Mouse (Mus musculus) adrenal gland, postnatal 4 days (tissue): Measurements from ENCODE around the gene Foxj3. TPM values are rescaled to one million over a fixed set of nuclear protein-coding genes. Genes with fewer than 3 reads are reported as not detected.
"Not testable (repeated sequence)": the region's sequence is repeated elsewhere in the genome, so short reads cannot be mapped to it uniquely, and the experiment has no call there.

Source experiments
- DNase-seq, 2 experiments: peaks; one replicate each; pipeline ENCODE4 v3.0.0; 2021 to 2022; ENCODE audit warnings: low spot score in 2 of 2, mixed read lengths in 2 of 2
- long read RNA-seq, 2 experiments: library from polyadenylated mRNA; stranded (forward); transcript quantifications; one replicate each; pipeline ENCODE4 v2.0.0; 2021
- total RNA-seq, 2 experiments: library from RNA; stranded (reverse); gene quantifications; 2 replicates each; pipeline ENCODE4 v1.2.3; 2021

Foxj3 gene
- 10 to 100 TPM; 51.2 to 58.2 TPM for total RNA-seq
- long read RNA-seq, experiment 1, full-length matches to known transcripts: 3 of 5 reads
- long read RNA-seq, experiment 1, partial matches to known transcripts: 0 of 5 reads
- long read RNA-seq, experiment 1, other reads (novel, unspliced or antisense): 2 of 5 reads
- long read RNA-seq, experiment 2, full-length matches to known transcripts: 2 of 16 reads
- long read RNA-seq, experiment 2, partial matches to known transcripts: 12 of 16 reads
- long read RNA-seq, experiment 2, other reads (novel, unspliced or antisense): 2 of 16 reads

DNA sequence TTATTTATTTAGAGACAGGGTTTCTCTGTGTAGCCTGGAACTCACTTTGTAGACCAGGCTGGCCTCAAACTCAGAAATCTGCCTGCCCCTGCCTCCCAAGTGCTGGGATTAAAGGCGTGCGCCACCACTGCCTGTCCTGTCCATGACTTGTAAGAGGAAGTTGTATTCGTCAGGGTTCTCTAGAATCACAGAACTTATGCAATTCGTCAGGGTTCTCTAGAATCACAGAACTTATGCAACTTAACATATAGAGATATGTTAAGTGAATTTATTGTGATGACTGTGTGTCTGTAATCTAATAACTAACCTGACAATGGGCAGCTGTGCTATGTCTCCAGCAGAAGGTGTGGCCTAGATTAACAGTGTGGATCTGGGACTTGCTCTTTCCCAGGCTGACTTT lies at the start of gene Foxj3:
Gene Foxj3, plus strand, starts transcription at position 390 of the 400 bp plus-strand sequence.
- DNase-seq: not testable (repeated sequence)

DNA sequence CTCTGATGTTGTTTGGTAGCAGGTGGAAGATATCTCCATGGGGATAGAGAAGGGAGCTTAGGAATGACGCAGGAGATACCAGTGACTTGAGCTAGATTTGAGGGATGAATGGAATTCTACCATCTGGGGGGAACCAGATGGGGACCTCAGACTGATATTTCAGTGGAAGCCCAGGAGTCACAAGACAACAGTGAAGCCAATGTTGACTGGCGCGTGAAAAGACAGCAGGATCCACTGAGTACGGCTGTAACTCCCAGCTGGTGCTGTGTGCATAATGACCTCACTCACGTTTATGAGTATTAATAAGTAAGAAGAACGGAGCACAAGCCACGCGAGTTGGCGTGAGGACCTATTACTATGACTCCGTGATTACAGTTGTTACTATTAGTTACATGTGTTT lies 47.1 kb upstream of the Foxj3 start:
- DNase-seq: no peak

- no peak for DNase-seq
These were observed 46.0 kb upstream of the Foxj3 start for GRCm38 (mm10) chr4:119490806-119491205.

DNA sequence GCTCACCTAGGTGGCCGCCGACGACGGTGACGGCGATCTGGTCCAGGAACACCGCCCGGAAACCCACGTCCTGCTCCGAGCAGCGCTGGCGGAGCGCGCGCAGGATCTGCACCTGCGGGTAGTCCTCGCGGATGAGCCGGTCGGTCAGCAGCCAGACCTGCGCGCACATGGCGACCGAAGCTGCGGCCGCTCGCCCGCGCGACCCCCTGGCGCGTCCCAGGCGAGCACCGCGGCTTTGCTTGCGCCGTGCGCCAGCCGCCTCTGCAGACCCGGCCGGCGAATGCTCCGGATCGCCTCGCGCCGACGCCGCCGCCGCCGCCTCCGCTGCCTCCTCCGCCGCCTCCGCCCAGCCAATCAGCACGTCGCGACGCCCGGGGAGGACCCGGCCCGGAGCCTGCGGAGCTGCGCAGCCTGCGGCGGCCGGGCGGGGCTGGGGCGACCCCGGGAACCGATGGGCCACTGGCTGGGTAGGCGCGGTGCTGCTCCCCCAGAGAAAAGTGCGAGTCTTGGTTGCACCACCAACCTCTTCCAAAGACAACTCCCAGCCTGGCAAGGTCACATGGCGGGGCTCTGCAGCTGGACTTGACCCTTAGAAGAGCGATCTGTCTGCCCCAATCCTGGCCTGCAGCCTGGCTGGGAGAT lies 44.4 kb upstream of the Foxj3 start, which contains the start of gene Rimkla:
Gene Rimkla, minus strand, starts transcription at position 338 of the 642 bp plus-strand sequence.
- DNase-seq: peak; percentile 7 to 31

DNA sequence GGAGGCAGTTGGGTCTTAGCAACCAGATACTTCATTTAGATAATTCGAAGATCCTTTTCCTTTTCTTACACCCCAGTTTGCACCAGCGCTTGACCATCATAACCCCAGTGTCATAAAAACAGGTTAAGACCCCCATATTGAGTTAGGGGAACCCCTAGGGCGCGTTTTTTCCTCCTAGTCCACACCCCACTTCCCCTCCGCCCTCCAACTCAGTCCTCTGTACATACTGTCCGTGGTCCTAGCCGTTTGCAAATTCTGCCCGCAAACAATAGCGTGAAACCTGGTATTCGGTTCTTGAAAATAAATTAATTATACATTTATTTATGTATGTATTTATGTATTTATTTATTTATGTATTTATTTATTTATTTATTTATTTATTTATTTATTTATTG lies 43.9 kb upstream of the Foxj3 start:
- no peak for DNase-seq

DNA sequence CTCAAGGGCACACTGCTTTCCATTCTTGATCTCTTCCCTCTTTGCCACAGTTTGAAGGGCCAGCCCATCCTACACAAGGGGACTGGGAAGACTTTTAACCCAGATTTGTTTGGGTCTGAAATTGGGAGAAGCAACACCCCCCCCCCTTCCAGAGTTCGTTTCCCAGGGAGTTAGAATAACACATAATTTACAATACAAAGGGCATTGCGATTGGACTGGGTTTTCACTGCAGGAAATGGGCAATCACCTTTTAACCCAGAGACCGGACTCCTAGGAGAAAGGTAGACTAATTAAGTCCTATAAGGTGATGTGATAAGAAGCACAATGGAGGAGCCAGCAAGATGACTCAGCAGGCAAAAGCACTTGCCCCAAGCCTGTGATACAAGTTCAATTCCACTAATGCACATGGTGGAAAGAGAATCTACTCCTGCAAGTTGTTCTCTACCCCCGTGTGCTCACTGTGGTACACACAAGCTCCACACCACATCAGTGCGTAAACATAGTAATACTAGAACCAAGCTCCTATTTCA lies 38.4 kb upstream of the Foxj3 start:
- no peak for DNase-seq

GRCm38 (mm10) chr4:119511591-119511990 lies 25.2 kb upstream of the Foxj3 start:
- DNase-seq: no peak

GRCm38 (mm10) chr4:119512731-119513141 lies 24.1 kb upstream of the Foxj3 start:
- no peak for DNase-seq

DNA sequence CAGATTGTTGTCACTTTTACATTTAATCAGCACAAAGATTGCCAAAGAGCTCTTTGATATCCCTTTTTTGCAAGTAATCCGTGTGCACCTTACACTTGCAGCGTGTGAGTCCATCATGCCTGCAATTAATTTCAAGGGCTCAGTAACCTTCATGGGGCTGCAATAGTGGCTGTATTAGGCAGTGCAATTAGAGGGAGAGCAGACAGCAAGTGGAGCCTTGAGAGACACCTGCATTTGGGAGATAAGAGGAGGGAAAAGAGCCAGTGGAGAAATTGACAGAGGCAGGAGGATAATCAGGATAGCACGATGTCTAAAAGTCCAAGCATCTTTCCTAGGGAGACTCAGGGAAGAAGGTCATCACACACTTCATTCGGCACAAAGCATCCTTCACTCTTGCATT lies 13.2 kb upstream of the Foxj3 start:
- no peak for DNase-seq

- DNase-seq: no peak
These were observed 12.8 kb upstream of the Foxj3 start for GRCm38 (mm10) chr4:119524010-119524409.

GRCm38 (mm10) chr4:119524466-119524865 lies 12.3 kb upstream of the Foxj3 start:
- no peak for DNase-seq

DNA sequence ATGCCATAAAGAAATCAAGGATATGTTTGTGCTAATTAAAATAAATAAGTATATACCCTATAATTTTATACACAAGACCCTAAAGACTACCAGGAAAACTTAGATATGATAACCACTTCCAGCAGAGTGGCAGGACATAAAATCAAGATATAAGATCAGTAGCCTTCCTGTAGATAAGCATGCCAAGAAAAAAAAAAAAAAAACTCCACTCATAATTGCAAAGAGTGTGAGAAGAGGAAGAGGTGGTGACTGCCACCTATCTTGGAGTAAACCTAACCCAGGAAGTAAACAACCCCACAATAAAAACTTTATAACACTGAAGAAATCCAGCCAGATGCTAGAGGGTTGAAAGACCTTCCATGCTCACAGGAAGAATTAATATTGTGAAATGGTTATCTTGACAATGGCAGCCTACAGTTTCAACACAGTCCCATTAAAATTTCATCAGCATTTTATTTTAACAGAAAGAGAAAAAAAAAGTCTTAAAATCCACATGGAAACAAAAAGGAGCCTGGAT lies 10.4 kb upstream of the Foxj3 start:
- DNase-seq: no peak

DNA sequence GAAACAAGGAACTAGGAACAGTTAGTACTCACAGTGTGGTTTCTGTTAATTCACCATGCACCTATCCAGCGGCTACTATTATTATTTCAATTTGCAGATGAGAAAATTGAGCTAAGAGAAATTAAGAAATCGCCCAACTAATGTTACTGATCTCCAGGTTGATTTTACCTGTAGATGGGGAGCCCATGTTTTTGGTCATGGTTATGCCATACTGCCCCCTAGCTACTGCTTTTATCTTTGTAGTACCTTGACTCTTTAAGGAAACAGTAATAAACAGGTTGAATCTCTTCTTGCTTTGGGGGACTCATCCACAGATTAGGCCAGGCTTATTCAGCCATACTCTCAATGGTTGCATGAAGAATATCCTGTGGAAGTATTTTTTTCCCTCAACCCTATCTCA lies 5.0 kb upstream of the Foxj3 start:
- no peak for DNase-seq

DNA sequence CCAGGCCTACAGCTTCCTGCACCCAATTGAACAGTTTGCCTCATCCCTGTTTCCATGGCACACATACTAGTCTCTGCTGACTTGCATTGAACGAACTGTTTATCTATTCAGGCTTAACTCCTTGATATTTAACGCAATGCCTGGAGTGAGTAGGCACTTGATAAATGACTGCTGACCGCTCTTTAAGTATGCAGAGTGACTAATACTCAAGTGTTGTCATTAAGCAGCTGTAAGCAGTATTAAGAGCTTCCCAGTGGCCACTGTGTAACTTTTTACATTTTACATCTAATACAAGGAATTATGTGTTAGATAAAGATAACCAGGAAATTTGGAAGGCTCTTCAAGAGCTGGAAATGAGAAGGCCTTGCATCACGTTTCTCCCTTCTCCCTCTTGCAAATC lies 1.7 kb upstream of the Foxj3 start:
- no peak for DNase-seq

GRCm38 (mm10) chr4:119537436-119537835 lies 632 bp downstream of the Foxj3 start:
- DNase-seq: no peak

DNA sequence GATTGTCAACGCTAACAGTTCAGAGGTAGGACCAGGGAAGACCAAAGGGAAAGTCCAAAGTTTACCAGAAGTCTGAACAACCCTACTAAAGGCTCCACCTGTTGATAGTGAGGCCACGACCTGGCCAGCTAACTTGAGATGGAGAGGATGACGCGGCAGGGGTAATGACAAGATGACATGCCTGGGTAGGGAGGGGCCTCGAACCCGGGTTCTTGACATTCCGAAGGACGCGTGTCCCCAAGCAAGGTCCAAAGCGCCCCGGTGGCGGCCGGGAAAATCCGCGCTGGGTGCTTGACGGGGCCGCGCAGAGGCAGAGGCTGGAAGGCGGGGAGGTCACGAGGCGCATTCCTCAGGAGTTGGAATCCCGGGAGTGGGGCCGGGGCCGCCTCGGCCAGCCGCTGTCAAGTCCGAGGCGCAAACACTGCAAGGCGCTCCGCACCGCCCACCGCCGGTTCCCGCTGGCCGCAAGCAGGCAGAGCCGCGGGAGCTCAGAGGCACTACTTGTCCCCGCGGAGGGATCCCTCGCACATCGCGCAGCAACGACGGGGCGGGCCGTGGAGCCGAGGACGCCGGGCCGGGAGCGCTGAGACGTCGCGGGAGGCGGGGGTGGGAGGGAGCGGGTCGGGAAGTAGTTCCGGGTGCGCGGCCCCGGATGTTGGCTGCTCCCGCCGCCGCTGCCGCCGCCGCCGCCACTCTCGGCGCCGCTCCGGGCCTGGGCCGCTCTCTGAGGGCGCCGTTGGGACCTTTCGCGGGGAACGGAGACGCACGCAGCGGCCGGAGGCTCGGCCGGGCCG lies 2.4 kb downstream of the Foxj3 start, which contains the start of gene Frg2f1:
Gene Frg2f1, minus strand, starts transcription at position 499 of the 794 bp plus-strand sequence.
- DNase-seq: peak; percentile 90

DNA sequence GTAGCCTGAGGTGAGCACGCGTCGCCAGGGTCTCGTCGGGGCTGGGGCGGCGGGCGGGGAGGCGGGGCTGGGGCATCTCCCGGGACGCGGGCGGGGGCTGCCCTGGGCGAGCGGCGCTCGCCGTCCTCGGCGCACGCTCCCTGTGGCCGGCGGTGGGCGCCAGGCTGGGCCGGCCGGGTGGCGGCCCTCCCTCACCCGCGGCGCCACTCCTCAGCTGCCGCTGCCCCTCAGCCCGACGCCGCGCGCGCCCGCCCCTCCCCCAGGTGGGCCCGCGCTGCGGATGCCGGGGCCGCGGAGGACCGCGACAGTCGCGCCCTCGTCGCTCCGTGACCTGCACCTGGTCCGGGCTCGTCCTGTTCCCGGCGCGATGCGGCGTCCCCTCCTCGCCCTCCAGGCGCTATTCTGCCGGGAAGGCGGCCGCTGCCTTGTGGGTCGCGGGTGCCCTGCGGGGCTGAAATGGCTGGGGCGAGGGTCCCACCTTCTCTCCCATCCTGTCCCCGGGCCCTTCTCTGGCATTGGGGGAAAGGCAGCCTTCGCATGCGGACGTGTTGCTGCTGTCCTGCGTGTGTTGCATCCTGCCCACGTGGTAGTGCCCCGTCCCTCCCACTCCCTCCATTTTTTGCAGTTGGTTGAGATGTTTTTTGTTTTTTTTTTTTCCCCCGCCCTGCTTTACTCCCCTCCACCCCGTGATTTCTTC lies 3.2 kb downstream of the Foxj3 start:
- peak; percentile 14 to 23 for DNase-seq

GRCm38 (mm10) chr4:119540533-119540890 lies 3.7 kb downstream of the Foxj3 start:
- DNase-seq: no peak

DNA sequence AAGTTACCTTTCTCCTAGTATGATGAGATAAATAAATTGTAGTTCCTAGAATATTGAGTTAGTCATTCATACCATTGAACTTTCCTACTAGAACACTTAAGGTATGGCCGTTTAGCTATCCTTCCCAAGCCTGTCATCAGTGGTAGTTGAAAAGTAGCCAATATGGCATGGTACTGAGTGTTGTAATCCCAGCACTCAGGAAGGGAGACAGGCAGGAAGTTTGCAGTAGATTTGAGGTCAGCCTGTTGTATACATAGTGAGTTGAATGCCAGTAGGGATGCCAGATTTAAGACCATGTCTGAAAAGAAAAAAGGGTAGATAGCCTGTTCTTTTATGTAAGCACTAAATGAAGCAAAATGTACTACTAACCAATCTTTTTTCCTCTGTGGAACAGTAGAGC lies 14.1 kb downstream of the Foxj3 start:
- no peak for DNase-seq

DNA sequence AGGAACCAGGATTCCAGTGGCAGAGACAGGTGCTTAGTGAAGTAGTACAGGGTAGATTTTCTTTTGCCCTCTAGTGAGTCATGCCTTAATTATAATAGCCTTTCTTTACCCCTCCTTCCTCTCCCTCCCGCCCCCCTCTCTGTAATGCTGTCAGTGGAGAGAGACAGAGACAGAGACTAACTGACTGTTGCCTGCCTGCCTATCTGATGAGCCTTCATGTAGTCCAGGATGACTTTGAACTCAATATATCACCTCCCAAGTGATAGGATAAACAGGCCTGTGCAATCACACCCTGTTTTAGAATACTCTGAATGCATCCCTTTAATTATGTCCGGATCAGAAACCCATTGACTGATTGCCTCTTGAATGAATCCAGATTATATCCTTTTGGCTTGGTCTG lies 18.7 kb downstream of the Foxj3 start:
- DNase-seq: no peak

GRCm38 (mm10) chr4:119563136-119563535 lies 26.3 kb downstream of the Foxj3 start:
- DNase-seq: no peak
